Mouse (Mus musculus): Measurements from ENCODE around the gene Xirp1.

The Xirp1 gene

DNA sequence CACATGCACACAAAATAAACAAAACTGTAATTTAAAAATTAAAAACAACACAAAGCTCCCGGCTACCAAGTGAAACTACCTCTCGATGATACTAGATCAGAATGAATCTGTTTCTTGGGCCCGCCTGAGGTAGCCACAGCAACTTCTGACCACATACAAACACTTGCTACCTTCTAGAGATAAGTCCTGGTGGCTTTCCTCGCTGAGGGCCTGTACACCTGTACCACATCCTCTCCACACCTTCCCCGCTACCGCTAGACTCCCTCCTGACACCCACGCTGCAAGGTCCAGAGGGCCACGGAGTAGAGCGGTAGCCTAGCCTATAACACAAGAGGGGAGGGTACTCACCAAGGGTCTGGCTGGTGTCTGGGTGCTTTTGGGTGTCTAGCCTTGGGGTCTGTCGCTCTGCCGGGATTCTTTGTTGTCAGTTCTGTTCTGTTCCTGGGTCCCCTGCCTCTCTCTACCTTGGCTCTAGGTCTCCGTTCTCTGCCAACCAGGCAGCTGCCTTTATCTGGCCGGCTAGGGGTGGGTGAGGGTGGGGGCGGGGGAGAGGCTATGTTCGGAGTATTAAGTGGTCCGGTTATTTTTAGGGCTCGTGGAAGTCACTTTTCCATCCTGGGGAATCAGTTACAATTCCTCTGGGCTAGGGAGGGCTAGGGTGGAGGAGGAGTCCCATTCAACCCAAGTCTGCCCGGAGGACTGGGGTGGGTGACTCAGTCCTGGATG is at the start of gene Xirp1:
Gene Xirp1, minus strand, starts transcription at position 513 of the 726 bp plus-strand sequence.
- in situ Hi-C loops (cut with MseI, MboI), result no loop called here

- in situ Hi-C loops (cut with MseI, MboI), result loop anchor here (5.0 to 10.0 kb wide), 2 partner anchors 46 to 118 kb away; no protein-coding TSS in a partner anchor
Measured at GRCm38 (mm10) chr9:120073169-120073568, 49.8 kb upstream of the Xirp1 start.

- in situ Hi-C loops (cut with MseI, MboI), result loop anchor here (5.0 to 10.0 kb wide), 2 partner anchors 44 to 116 kb away; no protein-coding TSS in a partner anchor
Measured at GRCm38 (mm10) chr9:120071251-120071650, 47.9 kb upstream of the Xirp1 start.

GRCm38 (mm10) chr9:120069779-120070178 is 46.4 kb upstream of the Xirp1 start, which contains the start of gene Cx3cr1:
TSS of gene Cx3cr1 (minus strand) at chr9:120069879.
- in situ Hi-C loops (cut with MseI, MboI), result loop anchor here (5.0 to 10.0 kb wide), 2 partner anchors 42 to 115 kb away; no protein-coding TSS in a partner anchor

DNA sequence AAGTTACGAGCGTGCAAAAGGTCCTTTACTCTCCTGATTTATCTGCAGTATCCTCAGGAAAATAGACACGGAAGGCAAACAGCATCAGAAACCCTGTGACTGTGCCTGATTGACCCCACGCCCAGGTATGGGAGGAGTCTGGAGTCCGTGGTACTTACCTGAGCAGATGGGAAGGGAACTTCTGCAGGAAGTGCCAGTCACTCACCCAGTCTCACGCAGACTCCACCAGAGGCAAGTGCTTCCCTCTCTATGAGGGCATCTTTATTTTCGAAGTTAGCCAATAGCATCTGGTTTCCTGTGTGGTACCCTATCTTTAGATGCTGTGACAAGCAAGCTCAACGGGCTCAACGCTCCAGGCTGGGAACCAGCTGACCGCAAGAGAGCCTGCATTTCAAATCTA is 44.6 kb upstream of the Xirp1 start:
- in situ Hi-C loops (cut with MseI, MboI), result no loop called here

- in situ Hi-C loops (cut with MseI, MboI), result no loop called here
Measured at GRCm38 (mm10) chr9:120067609-120068008, 44.2 kb upstream of the Xirp1 start.

DNA sequence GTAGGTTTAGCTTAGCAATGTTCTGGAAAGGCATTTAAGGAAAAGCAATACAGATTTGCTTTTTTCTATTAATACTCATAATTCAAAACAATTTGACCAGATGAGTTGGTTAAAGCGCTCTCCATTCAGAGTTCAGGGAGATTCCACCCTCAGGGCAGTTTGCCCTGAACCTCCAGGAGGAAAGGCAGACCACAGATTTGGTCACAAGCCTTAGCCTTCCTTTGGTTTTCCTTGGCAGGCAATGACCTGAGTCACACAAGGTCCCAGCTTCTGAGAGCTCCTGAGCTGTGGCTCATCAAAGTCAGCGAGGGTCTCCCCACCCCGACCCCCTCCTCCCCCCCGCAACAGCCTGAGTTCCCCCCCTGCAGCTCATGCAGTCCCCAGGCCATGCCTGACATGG is 40.9 kb upstream of the Xirp1 start:
- in situ Hi-C loops (cut with MseI, MboI), result no loop called here

GRCm38 (mm10) chr9:120058730-120059129 is 35.3 kb upstream of the Xirp1 start:
- in situ Hi-C loops (cut with MseI, MboI), result no loop called here

- in situ Hi-C loops (cut with MseI, MboI), result no loop called here
Measured at GRCm38 (mm10) chr9:120056201-120056600, 32.8 kb upstream of the Xirp1 start.

DNA sequence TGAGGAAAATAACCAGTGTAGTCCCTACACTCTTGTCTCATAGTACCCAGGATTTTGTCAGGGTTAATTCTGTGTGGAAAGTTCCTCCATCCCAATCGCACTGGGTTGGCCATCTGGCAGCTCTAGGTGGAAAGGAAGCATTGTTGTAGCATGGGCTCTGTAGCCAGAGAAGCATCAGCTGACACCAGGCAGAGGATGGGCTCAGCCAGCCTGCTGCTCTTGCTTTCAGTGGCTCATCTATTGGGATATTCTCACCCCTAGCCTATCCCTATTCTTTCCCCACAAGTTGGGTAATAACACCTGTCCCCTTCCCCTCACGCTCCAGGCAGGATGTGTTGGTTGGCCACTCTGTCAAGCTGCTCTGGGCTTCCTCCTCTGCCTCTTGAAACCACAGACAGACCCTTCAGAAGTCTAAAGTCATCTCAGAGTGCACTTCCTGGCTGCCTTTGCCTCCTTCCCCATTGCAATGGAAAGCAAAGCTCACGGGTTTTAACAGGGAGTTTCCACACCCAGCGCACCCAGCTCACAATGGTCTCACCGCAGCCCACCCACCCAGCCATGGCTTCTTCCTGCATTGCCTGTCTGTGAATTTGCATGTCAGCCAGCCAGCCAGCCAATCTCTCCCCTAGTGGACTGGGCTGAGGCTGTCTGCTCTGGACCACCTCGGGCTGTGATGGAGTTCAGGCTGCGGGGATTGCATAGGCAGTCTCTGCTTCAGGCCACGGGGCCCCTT is 31.3 kb upstream of the Xirp1 start:
- in situ Hi-C loops (cut with MseI, MboI), result no loop called here

- in situ Hi-C loops (cut with MseI, MboI), result no loop called here
Measured at GRCm38 (mm10) chr9:120049407-120049806, 26.0 kb upstream of the Xirp1 start.

- in situ Hi-C loops (cut with MseI, MboI), result no loop called here
Measured at GRCm38 (mm10) chr9:120048495-120048894, 25.1 kb upstream of the Xirp1 start.

DNA sequence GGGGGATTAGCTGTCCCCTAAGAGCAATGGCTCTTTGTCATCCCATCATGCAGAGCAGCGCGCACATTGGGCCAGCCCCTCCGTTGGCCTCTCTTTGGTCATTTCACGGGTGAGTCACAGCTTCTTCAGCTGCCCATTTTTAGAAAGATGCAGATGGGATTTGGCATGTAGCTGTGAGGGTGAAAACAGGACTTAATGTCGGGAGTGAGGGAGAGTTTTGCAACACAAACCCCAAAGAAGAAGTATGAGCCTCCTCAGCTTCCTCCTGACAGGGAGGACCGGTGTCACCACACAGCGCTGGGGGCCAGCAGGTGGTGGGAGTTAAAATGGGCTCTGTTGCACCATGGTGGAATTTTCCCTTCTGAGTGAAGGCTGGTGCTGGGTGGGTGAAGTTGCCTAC is 19.7 kb upstream of the Xirp1 start:
- in situ Hi-C loops (cut with MseI, MboI), result no loop called here

GRCm38 (mm10) chr9:120037414-120037813 is 14.0 kb upstream of the Xirp1 start:
- in situ Hi-C loops (cut with MseI, MboI), result no loop called here

- in situ Hi-C loops (cut with MseI, MboI), result no loop called here
Measured at GRCm38 (mm10) chr9:120034375-120034774, 11.0 kb upstream of the Xirp1 start.

- in situ Hi-C loops (cut with MseI, MboI), result no loop called here
Measured at GRCm38 (mm10) chr9:120032710-120033109, 9.3 kb upstream of the Xirp1 start.

- in situ Hi-C loops (cut with MseI, MboI), result no loop called here
Measured at GRCm38 (mm10) chr9:120030421-120030820, 7.0 kb upstream of the Xirp1 start.

DNA sequence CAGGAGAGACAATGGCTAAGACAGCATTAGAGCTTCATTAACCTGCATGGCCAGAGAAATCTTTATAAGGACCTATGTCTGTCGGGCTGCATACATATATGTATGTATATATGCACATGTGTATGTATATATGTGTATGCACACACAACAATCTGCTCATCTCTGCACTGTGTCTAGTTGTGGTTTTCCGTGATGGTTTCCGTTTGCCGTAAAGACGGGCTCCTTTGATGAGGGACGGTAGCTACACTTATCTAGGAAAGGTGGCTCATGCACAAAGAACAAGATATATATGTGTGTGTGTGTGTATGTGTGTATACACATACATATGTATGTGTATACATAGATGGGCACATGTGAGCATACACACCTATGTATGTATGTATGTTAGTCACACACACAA is 6.5 kb upstream of the Xirp1 start:
- in situ Hi-C loops (cut with MseI, MboI), result loop anchor here (5.0 kb wide), 1 partner anchor 42 kb away; no protein-coding TSS in a partner anchor

DNA sequence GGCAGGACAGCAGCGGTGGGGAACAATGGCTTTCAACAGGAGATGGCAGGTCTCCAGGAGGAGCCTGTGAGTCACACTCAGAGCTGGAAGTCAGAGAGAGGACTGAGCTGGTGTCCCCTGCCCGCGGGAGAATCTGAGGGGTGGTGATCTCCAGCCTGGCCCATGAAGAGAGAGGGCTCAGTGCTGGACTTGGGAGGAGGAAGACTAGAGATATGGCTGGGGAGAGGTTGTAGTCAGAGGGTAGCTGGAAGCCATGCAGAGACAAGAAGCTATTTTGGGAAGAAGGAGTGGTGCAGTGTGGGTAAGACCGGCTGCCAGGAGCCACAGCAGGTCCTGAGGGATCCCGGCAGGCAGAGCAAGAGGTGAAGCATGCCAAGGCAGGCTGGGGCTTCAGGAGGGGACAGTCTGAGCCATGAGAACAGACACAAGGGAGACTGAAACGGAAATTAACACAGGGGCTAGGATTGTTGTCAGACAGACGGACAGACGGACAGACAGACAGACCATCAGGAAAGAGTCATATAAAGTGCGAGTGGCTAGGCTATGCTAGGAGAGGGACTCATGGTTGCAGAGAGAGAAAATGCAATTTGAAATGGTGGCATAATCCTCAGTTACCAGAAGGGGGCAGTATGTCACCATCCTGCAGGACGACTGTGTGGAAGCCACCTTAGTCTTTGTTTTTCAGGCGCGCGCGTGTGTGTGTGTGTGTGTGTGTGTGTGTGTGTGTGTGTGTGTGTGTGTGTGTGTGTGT is 4.2 kb upstream of the Xirp1 start:
- in situ Hi-C loops (cut with MseI, MboI), result loop anchor here (5.0 kb wide), 1 partner anchor 45 kb away; no protein-coding TSS in a partner anchor

- in situ Hi-C loops (cut with MseI, MboI), result loop anchor here (5.0 kb wide), 1 partner anchor 48 kb away; no protein-coding TSS in a partner anchor
Measured at GRCm38 (mm10) chr9:120024625-120025024, 1.2 kb upstream of the Xirp1 start.

DNA sequence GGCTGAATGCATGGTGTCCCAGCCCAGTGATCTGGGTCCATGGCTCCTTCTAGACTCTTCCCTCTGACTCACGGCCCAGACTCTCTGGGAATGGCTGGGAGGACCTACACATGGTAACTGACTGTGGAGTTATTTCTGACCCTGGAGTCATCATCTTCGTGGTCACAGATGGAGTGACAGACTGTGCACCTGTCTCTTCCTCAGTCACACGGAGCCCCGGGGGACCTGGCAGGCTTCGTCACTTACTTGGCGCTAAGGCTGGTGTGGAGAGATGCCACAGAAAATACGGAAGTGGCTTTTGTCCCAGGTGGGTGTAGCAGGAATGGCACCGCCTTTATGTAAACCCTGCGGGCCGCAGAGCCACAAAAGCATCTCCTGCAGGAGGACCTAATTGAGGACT is 773 bp upstream of the Xirp1 start:
- in situ Hi-C loops (cut with MseI, MboI), result no loop called here

DNA sequence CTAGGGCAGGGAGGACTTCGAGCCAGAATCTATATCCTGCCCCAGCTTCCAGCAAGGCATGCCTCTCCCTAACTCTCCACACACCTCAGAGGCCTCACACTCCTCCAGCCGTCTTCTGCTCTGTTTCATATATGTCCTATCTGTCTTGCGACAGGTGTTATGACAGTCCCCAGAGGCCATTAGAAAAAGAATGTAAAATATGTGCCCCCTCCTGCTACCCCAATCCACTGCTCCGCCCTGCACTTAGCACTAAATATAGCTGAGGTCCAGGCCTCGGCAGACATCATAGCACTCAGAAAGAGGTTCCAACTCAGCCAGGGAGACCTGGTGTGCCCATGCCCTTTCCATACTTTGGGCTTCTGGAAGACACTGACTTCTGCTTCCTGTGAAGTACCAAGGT is 2.2 kb downstream of the Xirp1 start:
- in situ Hi-C loops (cut with MseI, MboI), result no loop called here
